ENCODE assay signal across 21 mouse cellular contexts in genomic region chr1:119163846-119164245, GRCm38 (mm10).
DNase-seq lines count a peak whose midpoint lies in the region; ATAC-seq lines count a peak whose summit lies in the region.
"Had no signal": no experiment of that assay in that cellular context is flagged by ENCODE, and none has a peak within 500 bp of the region (broad histone marks: within the 10 kb centered on the region; RNA-seq: fewer than 3 reads in every experiment).

No protein-coding gene starts in this region.

- no peaks in the 10 kb centered on the region for H3K9me3 ChIP-seq in kidney, embryonic 14.5 days (ENCODE audit: control insufficient read depth, low read length)
- no peaks in the 10 kb centered on the region for H3K9me3 ChIP-seq in liver, embryonic 16.5 days (replicated peaks; ENCODE audit: control insufficient read depth, low read length)
- H3K9me3 ChIP-seq in liver, embryonic 12.5 days (replicated peaks) = no peaks in the 10 kb centered on the region
- no peaks in the 10 kb centered on the region for H3K9me3 ChIP-seq in midbrain, embryonic 11.5 days (ENCODE audit: control insufficient read depth, low read length)
- H3K9me3 ChIP-seq in midbrain, embryonic 10.5 days (replicated peaks) = no peaks in the 10 kb centered on the region
- H3K9me3 ChIP-seq: forebrain, embryonic 13.5 days; hindbrain, embryonic 15.5 days; liver, embryonic 13.5 days had no signal

- H3K4me3 ChIP-seq in kidney, embryonic 14.5 days (ENCODE audit: low read length) = no peak overlapping the region
- no peak overlapping the region for H3K4me3 ChIP-seq in liver, embryonic 16.5 days (ENCODE audit: low read depth, low read length)
- H3K4me3 ChIP-seq in liver, embryonic 12.5 days = no peak overlapping the region
- no peak overlapping the region for H3K4me3 ChIP-seq in midbrain, embryonic 11.5 days (ENCODE audit: low read depth, low read length)
- no peak overlapping the region for H3K4me3 ChIP-seq in midbrain, embryonic 10.5 days
- H3K4me3 ChIP-seq: forebrain, embryonic 13.5 days; gastrocnemius, adult 2 months; hindbrain, embryonic 15.5 days; liver, embryonic 13.5 days had no signal

- no peak overlapping the region for H3K4me2 ChIP-seq in kidney, embryonic 14.5 days (replicated peaks; ENCODE audit: low read depth, low read length)
- no peak overlapping the region for H3K4me2 ChIP-seq in liver, embryonic 16.5 days (ENCODE audit: low read depth, low read length)
- no peak overlapping the region for H3K4me2 ChIP-seq in liver, embryonic 12.5 days
- no peak overlapping the region for H3K4me2 ChIP-seq in midbrain, embryonic 11.5 days
- H3K4me2 ChIP-seq: forebrain, embryonic 13.5 days; heart, embryonic 11.5 days; hindbrain, embryonic 15.5 days; liver, embryonic 13.5 days had no signal

- no peak for ATAC-seq in kidney, embryonic 14.5 days (ENCODE audit: low FRiP score, low TSS enrichment)
- peak; percentile 30; the same call in 1 of the 2 replicates for ATAC-seq in liver, embryonic 16.5 days (ENCODE audit: low read depth)
- ATAC-seq in liver, embryonic 12.5 days = no peak
- ATAC-seq in midbrain, embryonic 11.5 days (ENCODE audit: low FRiP score) = no peak
- ATAC-seq: activated CD4-positive, CD25-positive, alpha-beta regulatory T cell, adult 4 months; forebrain, embryonic 13.5 days had no signal

- H3K27ac ChIP-seq in kidney, embryonic 14.5 days (ENCODE audit: low read depth, low read length) = no peak overlapping the region
- no peak overlapping the region for H3K27ac ChIP-seq in liver, embryonic 16.5 days (ENCODE audit: low read length)
- no peak overlapping the region for H3K27ac ChIP-seq in liver, embryonic 12.5 days
- no peak overlapping the region for H3K27ac ChIP-seq in midbrain, embryonic 11.5 days (ENCODE audit: low read depth, low read length)
- H3K27ac ChIP-seq in midbrain, embryonic 10.5 days (replicated peaks) = no peak overlapping the region
- H3K27ac ChIP-seq: forebrain, embryonic 13.5 days; gastrocnemius, adult 2 months; hindbrain, embryonic 15.5 days; liver, embryonic 13.5 days; macrophage had no signal

- H3K27me3 ChIP-seq in kidney, embryonic 14.5 days (ENCODE audit: control insufficient read depth, insufficient read depth, low read length) = no peaks in the 10 kb centered on the region
- no peaks in the 10 kb centered on the region for H3K27me3 ChIP-seq in liver, embryonic 16.5 days (ENCODE audit: control insufficient read depth, insufficient read depth, low read depth, low read length)
- H3K27me3 ChIP-seq in liver, embryonic 12.5 days (replicated peaks) = no peaks in the 10 kb centered on the region
- H3K27me3 ChIP-seq in midbrain, embryonic 11.5 days (ENCODE audit: control insufficient read depth, insufficient read depth, low read length) = no peaks in the 10 kb centered on the region
- H3K27me3 ChIP-seq in midbrain, embryonic 10.5 days (ENCODE audit: low read depth, poor library complexity, severe bottlenecking) = no peaks in the 10 kb centered on the region
- H3K27me3 ChIP-seq: forebrain, embryonic 13.5 days; hindbrain, embryonic 15.5 days; liver, embryonic 13.5 days had no signal

- H3K4me1 ChIP-seq in kidney, embryonic 14.5 days (ENCODE audit: control insufficient read depth, insufficient read depth, low read length) = no peaks in the 10 kb centered on the region
- H3K4me1 ChIP-seq in liver, embryonic 16.5 days (ENCODE audit: control insufficient read depth, low read depth, low read length) = no peaks in the 10 kb centered on the region
- no peaks in the 10 kb centered on the region for H3K4me1 ChIP-seq in liver, embryonic 12.5 days
- H3K4me1 ChIP-seq in midbrain, embryonic 11.5 days (ENCODE audit: control insufficient read depth, insufficient read depth, low read length) = peaks cover 3% of the 10 kb centered on the region; the same call in 1 of the 2 replicates
- peaks cover 10% of the 10 kb centered on the region for H3K4me1 ChIP-seq in midbrain, embryonic 10.5 days
- H3K4me1 ChIP-seq: forebrain, embryonic 13.5 days; hindbrain, embryonic 15.5 days; liver, embryonic 13.5 days had no signal

- H3K9ac ChIP-seq in kidney, embryonic 14.5 days (ENCODE audit: low read depth, low read length) = no peak overlapping the region
- no peak overlapping the region for H3K9ac ChIP-seq in liver, embryonic 16.5 days (ENCODE audit: low read depth, low read length)
- H3K9ac ChIP-seq in liver, embryonic 12.5 days = no peak overlapping the region
- H3K9ac ChIP-seq in midbrain, embryonic 11.5 days (ENCODE audit: low read length) = no peak overlapping the region
- H3K9ac ChIP-seq: forebrain, embryonic 13.5 days; hindbrain, embryonic 15.5 days; liver, embryonic 13.5 days had no signal

- H3K36me3 ChIP-seq in kidney, embryonic 14.5 days (ENCODE audit: control insufficient read depth, insufficient read depth, low read length) = no peaks in the 10 kb centered on the region
- H3K36me3 ChIP-seq in liver, embryonic 16.5 days (ENCODE audit: control insufficient read depth, insufficient read depth) = no peaks in the 10 kb centered on the region
- no peaks in the 10 kb centered on the region for H3K36me3 ChIP-seq in liver, embryonic 12.5 days
- H3K36me3 ChIP-seq in midbrain, embryonic 11.5 days (ENCODE audit: control insufficient read depth, insufficient read depth, low read length) = no peaks in the 10 kb centered on the region
- no peaks in the 10 kb centered on the region for H3K36me3 ChIP-seq in midbrain, embryonic 10.5 days
- H3K36me3 ChIP-seq: hindbrain, embryonic 15.5 days; liver, embryonic 13.5 days had no signal

- peak; percentile 41 for DNase-seq in adrenal gland, adult 2 months
- no peak for DNase-seq in adrenal gland, postnatal 25 days
- peak; percentile 41 for DNase-seq in kidney, adult 11 months
- DNase-seq in midbrain, embryonic 11.5 days (ENCODE audit: low spot score, missing footprints) = peak; percentile 61
- DNase-seq in midbrain, embryonic 10.5 days (ENCODE audit: low spot score) = no peak
- DNase-seq: cerebellum, adult 18-20 months; cerebellum, postnatal 14 days; embryo, embryonic 11 days; left cerebral cortex, postnatal 4 days; liver, embryonic 13.5 days; thymus, adult 18-20 months; thymus, postnatal 36 days had no signal

Comparison
In these comparisons a context has a peak if more than half of its experiments do, and no peak if none do; other contexts are left out.
1. DNase-seq: peak in adrenal gland, adult 2 months (single experiment), kidney, adult 11 months (single experiment) and midbrain, embryonic 11.5 days (single experiment); none in adrenal gland, postnatal 25 days (single experiment) and midbrain, embryonic 10.5 days (single experiment).